Comparison of ENCODE assay signal across 8 mouse cellular contexts in genomic region chr1:74240311-74240710, GRCm38 (mm10). TPM values are rescaled to one million over a fixed set of nuclear protein-coding genes. Genes with fewer than 3 reads are reported as not detected.
DNase-seq lines count a peak whose midpoint lies in the region; ATAC-seq and TF ChIP-seq lines count a peak whose summit lies in the region.

No protein-coding gene starts in this region.

- 0 out of 2 replicates have a peak overlapping the region, but pooled peaks have one; percentile 9 for H3K4me2 ChIP-seq in hindbrain, embryonic 15.5 days
- no peak overlapping the region for H3K4me2 ChIP-seq in hindbrain, embryonic 14.5 days (replicated peaks)
- H3K4me2 ChIP-seq in intestine, postnatal 0 days (replicated peaks; ENCODE audit: low read depth): no peak overlapping the region
- H3K4me2 ChIP-seq in liver, postnatal 0 days (ENCODE audit: low read depth, low read length): peak overlapping the region; percentile 93

- H3K27ac ChIP-seq in hindbrain, embryonic 15.5 days (replicated peaks): 0 out of 2 replicates have a peak overlapping the region, but pooled peaks have one; percentile 3
- H3K27ac ChIP-seq in hindbrain, embryonic 14.5 days: no peak overlapping the region
- H3K27ac ChIP-seq in brown adipose tissue, adult 24 weeks (replicated peaks; ENCODE audit: low read depth, low read length): peak overlapping the region; percentile 53
- H3K27ac ChIP-seq in intestine, postnatal 0 days (ENCODE audit: low read depth, low read length): peak overlapping the region; percentile 63; the same call in 1 of the 2 replicates
- H3K27ac ChIP-seq in liver, postnatal 0 days (ENCODE audit: low read depth): peak overlapping the region; percentile 41

- DNase-seq in hindbrain, embryonic 14.5 days (ENCODE audit: low spot score): no peak
- no peak for DNase-seq in liver, postnatal 0 days
- no peak for DNase-seq in thymus, postnatal 4 days
- no peak for DNase-seq in urinary bladder, postnatal 25 days (ENCODE audit: low spot score)
- no peak for DNase-seq in spleen, postnatal 4 days (ENCODE audit: low spot score in 2 of 2)

- peaks cover 40% of the 10 kb centered on the region for H3K4me1 ChIP-seq in hindbrain, embryonic 15.5 days (replicated peaks)
- peaks cover 32% of the 10 kb centered on the region for H3K4me1 ChIP-seq in hindbrain, embryonic 14.5 days (replicated peaks; ENCODE audit: control insufficient read depth, insufficient read depth, low read length)
- H3K4me1 ChIP-seq in brown adipose tissue, adult 24 weeks (ENCODE audit: control insufficient read depth, insufficient read depth, insufficient read length, low read length): peaks cover 21% of the 10 kb centered on the region
- H3K4me1 ChIP-seq in intestine, postnatal 0 days (replicated peaks; ENCODE audit: control insufficient read depth, insufficient read depth, low read length): peaks cover 18% of the 10 kb centered on the region
- H3K4me1 ChIP-seq in liver, postnatal 0 days (ENCODE audit: insufficient read depth): peaks cover 53% of the 10 kb centered on the region

- no peak for ATAC-seq in hindbrain, embryonic 15.5 days (ENCODE audit: low FRiP score, low read depth)
- no peak for ATAC-seq in hindbrain, embryonic 14.5 days (ENCODE audit: low FRiP score)
- ATAC-seq in intestine, postnatal 0 days: no peak
- ATAC-seq in liver, postnatal 0 days: no peak

- H3K4me3 ChIP-seq in hindbrain, embryonic 15.5 days: no peak overlapping the region
- no peak overlapping the region for H3K4me3 ChIP-seq in hindbrain, embryonic 14.5 days (replicated peaks; ENCODE audit: low read length)
- H3K4me3 ChIP-seq in brown adipose tissue, adult 24 weeks (ENCODE audit: insufficient read depth, low read depth, low read length): no peak overlapping the region
- no peak overlapping the region for H3K4me3 ChIP-seq in intestine, postnatal 0 days (ENCODE audit: low read depth, low read length)
- no peak overlapping the region for H3K4me3 ChIP-seq in liver, postnatal 0 days (ENCODE audit: low read depth, low read length)

- 65% methylated on average over 6 of the region's 6 CpGs for WGBS in hindbrain, embryonic 15.5 days
- WGBS in hindbrain, embryonic 14.5 days: 62% methylated on average over 6 of the region's 6 CpGs
- WGBS in intestine, postnatal 0 days: 24% methylated on average over 6 of the region's 6 CpGs
- 48% methylated on average over 6 of the region's 6 CpGs for WGBS in liver, postnatal 0 days (ENCODE audit: insufficient replicate concordance)

- no peaks in the 10 kb centered on the region for H3K36me3 ChIP-seq in hindbrain, embryonic 15.5 days
- H3K36me3 ChIP-seq in hindbrain, embryonic 14.5 days (replicated peaks; ENCODE audit: control insufficient read depth, insufficient read depth): no peaks in the 10 kb centered on the region
- H3K36me3 ChIP-seq in intestine, postnatal 0 days (ENCODE audit: control insufficient read depth, insufficient read depth): no peaks in the 10 kb centered on the region
- no peaks in the 10 kb centered on the region; the same call in 1 of the 2 replicates for H3K36me3 ChIP-seq in liver, postnatal 0 days (replicated peaks; ENCODE audit: insufficient read depth, low read length)

- TF ChIP-seq EP300 in liver, postnatal 0 days (IDR thresholded peaks at IDR 0.05; ENCODE audit: low read depth): no peak

- TF ChIP-seq CTCF in intestine, postnatal 0 days (IDR thresholded peaks at IDR 0.05; ENCODE audit: low read depth): no peak
- TF ChIP-seq CTCF in liver, postnatal 0 days (IDR thresholded peaks at IDR 0.05; ENCODE audit: low read depth): no peak

- H3K9me3 ChIP-seq in hindbrain, embryonic 15.5 days: no peaks in the 10 kb centered on the region
- no peaks in the 10 kb centered on the region for H3K9me3 ChIP-seq in hindbrain, embryonic 14.5 days (ENCODE audit: control insufficient read depth, low read length)
- H3K9me3 ChIP-seq in intestine, postnatal 0 days (ENCODE audit: control insufficient read depth): no peaks in the 10 kb centered on the region
- H3K9me3 ChIP-seq in liver, postnatal 0 days (ENCODE audit: low read length): no peaks in the 10 kb centered on the region

- H3K9ac ChIP-seq in hindbrain, embryonic 15.5 days: no peak overlapping the region
- no peak overlapping the region for H3K9ac ChIP-seq in hindbrain, embryonic 14.5 days
- H3K9ac ChIP-seq in intestine, postnatal 0 days (ENCODE audit: low read depth, low read length): no peak overlapping the region
- H3K9ac ChIP-seq in liver, postnatal 0 days (replicated peaks): no peak overlapping the region

- no peaks in the 10 kb centered on the region for H3K27me3 ChIP-seq in hindbrain, embryonic 15.5 days
- no peaks in the 10 kb centered on the region for H3K27me3 ChIP-seq in hindbrain, embryonic 14.5 days (ENCODE audit: control insufficient read depth, insufficient read depth, low read length)
- H3K27me3 ChIP-seq in intestine, postnatal 0 days (replicated peaks; ENCODE audit: control insufficient read depth, insufficient read depth, low read length): no peaks in the 10 kb centered on the region
- H3K27me3 ChIP-seq in liver, postnatal 0 days (ENCODE audit: insufficient read depth, low read length): no peaks in the 10 kb centered on the region

RNA-seq across cellular contexts. Expression of gene Arpc2, which starts 4.4 kb away (rescaled TPM):
- 381 and 397 TPM in 2 replicates for polyA plus RNA-seq in hindbrain, embryonic 15.5 days (2015; fragmentation: Nextera tagmentation; extraction: Ambion mirVana)
- 324 and 329 TPM in 2 replicates for polyA plus RNA-seq in hindbrain, embryonic 14.5 days (2014; fragmentation: Nextera tagmentation; extraction: Ambion mirVana)
- polyA plus RNA-seq in brown adipose tissue, adult 24 weeks (2012; ENCODE audit: insufficient read depth, insufficient read length, missing spikeins): 131 and 169 TPM in 2 replicates
- 528 and 529 TPM in 2 replicates for polyA plus RNA-seq in intestine, postnatal 0 days (2015; fragmentation: Nextera tagmentation; extraction: Ambion mirVana)
- 238 and 254 TPM in 2 replicates for polyA plus RNA-seq in liver, postnatal 0 days (2015; fragmentation: Nextera tagmentation; extraction: Ambion mirVana)

RNA-seq across cellular contexts. Expression of gene Gpbar1, which starts 38.0 kb away (rescaled TPM):
- polyA plus RNA-seq in hindbrain, embryonic 15.5 days (2015; fragmentation: Nextera tagmentation; extraction: Ambion mirVana): not detected in 2 replicates
- polyA plus RNA-seq in hindbrain, embryonic 14.5 days (2014; fragmentation: Nextera tagmentation; extraction: Ambion mirVana): 0.19 TPM in 1 of 2 replicates, not detected in the other
- polyA plus RNA-seq in brown adipose tissue, adult 24 weeks (2012; ENCODE audit: insufficient read depth, insufficient read length, missing spikeins): not detected in 2 replicates
- polyA plus RNA-seq in intestine, postnatal 0 days (2015; fragmentation: Nextera tagmentation; extraction: Ambion mirVana): 0.78 and 0.93 TPM in 2 replicates
- 0.20 and 0.22 TPM in 2 replicates for polyA plus RNA-seq in liver, postnatal 0 days (2015; fragmentation: Nextera tagmentation; extraction: Ambion mirVana)

RNA-seq across cellular contexts. Expression of gene Aamp, which starts 44.2 kb away (rescaled TPM):
- 212 and 217 TPM in 2 replicates for polyA plus RNA-seq in hindbrain, embryonic 15.5 days (2015; fragmentation: Nextera tagmentation; extraction: Ambion mirVana)
- 188 and 201 TPM in 2 replicates for polyA plus RNA-seq in hindbrain, embryonic 14.5 days (2014; fragmentation: Nextera tagmentation; extraction: Ambion mirVana)
- 66.7 and 77.7 TPM in 2 replicates for polyA plus RNA-seq in brown adipose tissue, adult 24 weeks (2012; ENCODE audit: insufficient read depth, insufficient read length, missing spikeins)
- polyA plus RNA-seq in intestine, postnatal 0 days (2015; fragmentation: Nextera tagmentation; extraction: Ambion mirVana): 130 and 136 TPM in 2 replicates
- 105 and 109 TPM in 2 replicates for polyA plus RNA-seq in liver, postnatal 0 days (2015; fragmentation: Nextera tagmentation; extraction: Ambion mirVana)

RNA-seq across cellular contexts. Expression of gene Pnkd, which starts 44.4 kb away (rescaled TPM):
- 137 and 144 TPM in 2 replicates for polyA plus RNA-seq in hindbrain, embryonic 15.5 days (2015; fragmentation: Nextera tagmentation; extraction: Ambion mirVana)
- 146 and 149 TPM in 2 replicates for polyA plus RNA-seq in hindbrain, embryonic 14.5 days (2014; fragmentation: Nextera tagmentation; extraction: Ambion mirVana)
- 117 and 146 TPM in 2 replicates for polyA plus RNA-seq in brown adipose tissue, adult 24 weeks (2012; ENCODE audit: insufficient read depth, insufficient read length, missing spikeins)
- 103 and 107 TPM in 2 replicates for polyA plus RNA-seq in intestine, postnatal 0 days (2015; fragmentation: Nextera tagmentation; extraction: Ambion mirVana)
- 46.7 and 50.0 TPM in 2 replicates for polyA plus RNA-seq in liver, postnatal 0 days (2015; fragmentation: Nextera tagmentation; extraction: Ambion mirVana)

RNA-seq across cellular contexts. Expression of gene Cxcr1, which starts 45.9 kb away (rescaled TPM):
- polyA plus RNA-seq in hindbrain, embryonic 15.5 days (2015; fragmentation: Nextera tagmentation; extraction: Ambion mirVana): not detected in 2 replicates
- not detected in 2 replicates for polyA plus RNA-seq in hindbrain, embryonic 14.5 days (2014; fragmentation: Nextera tagmentation; extraction: Ambion mirVana)
- polyA plus RNA-seq in brown adipose tissue, adult 24 weeks (2012; ENCODE audit: insufficient read depth, insufficient read length, missing spikeins): not detected in 2 replicates
- not detected in 2 replicates for polyA plus RNA-seq in intestine, postnatal 0 days (2015; fragmentation: Nextera tagmentation; extraction: Ambion mirVana)
- not detected in 2 replicates for polyA plus RNA-seq in liver, postnatal 0 days (2015; fragmentation: Nextera tagmentation; extraction: Ambion mirVana)

Comparison
In these comparisons a context has a peak if more than half of its experiments do, and no peak if none do; other contexts are left out.
1. H3K4me2 ChIP-seq: peak in hindbrain, embryonic 15.5 days (single experiment) and liver, postnatal 0 days (single experiment); none in hindbrain, embryonic 14.5 days (single experiment) and intestine, postnatal 0 days (single experiment).